Mouse (Mus musculus) liver, adult 2 months (tissue): ENCODE data around the gene Rnd1. TPM values are rescaled to one million over a fixed set of nuclear protein-coding genes. Genes with fewer than 3 reads are reported as not detected.

Experiments used
- DNase-seq: peaks from one replicate; pipeline ENCODE4 v3.0.0-alpha.2; 2011; ENCODE audit warnings: low read depth, low spot score; ENCODE audit errors: extremely low read depth
- H3K27ac ChIP-seq: fragments of 200-500 bp; replicated peaks from 2 replicates; pipeline ENCODE4 v1.5.1; 2012; ENCODE audit warnings: low read depth, mild to moderate bottlenecking, control low read depth, inconsistent platforms, low read length; ENCODE audit not compliant: insufficient read depth
- H3K27me3 ChIP-seq: fragments of 200-500 bp; 2 replicates; pipeline ENCODE4 v1.6.1; 2012; ENCODE audit warnings: mild to moderate bottlenecking, moderate library complexity, low read length, inconsistent platforms; ENCODE audit not compliant: control insufficient read depth, insufficient read depth
- H3K36me3 ChIP-seq: fragments of 200-500 bp; 2 replicates; pipeline ENCODE4 v1.6.1; 2012; ENCODE audit warnings: low read length, inconsistent platforms; ENCODE audit not compliant: control insufficient read depth, insufficient read depth
- H3K4me1 ChIP-seq: fragments of 200-500 bp; 2 replicates; pipeline ENCODE4 v1.6.1; 2011; ENCODE audit warnings: low read length; ENCODE audit not compliant: control insufficient read depth, insufficient read depth
- H3K4me3 ChIP-seq: fragments of 200-500 bp; 2 replicates; pipeline ENCODE4 v1.5.1; 2011; ENCODE audit warnings: low read depth, mild to moderate bottlenecking, control low read depth, low read length, moderate library complexity; ENCODE audit not compliant: insufficient read depth
- H3K79me2 ChIP-seq: fragments of 200-500 bp; 2 replicates; pipeline ENCODE4 v1.6.1; 2012; ENCODE audit warnings: inconsistent platforms, mild to moderate bottlenecking, low read length, moderate library complexity; ENCODE audit not compliant: control insufficient read depth, insufficient read depth
- H3K9ac ChIP-seq: fragments of 200-500 bp; 2 replicates; pipeline ENCODE4 v1.6.1; 2012; ENCODE audit warnings: low read depth, mild to moderate bottlenecking, control low read depth, inconsistent platforms, low read length
- CTCF ChIP-seq: fragments of 200-500 bp; IDR thresholded peaks from 2 replicates; pipeline ENCODE4 v1.5.1; 2011; ENCODE audit warnings: low read depth, low read length, control low read depth
- POLR2A ChIP-seq: fragments of 200-500 bp; IDR thresholded peaks from 2 replicates; pipeline ENCODE4 v1.6.1; 2011; ENCODE audit warnings: low read length, control low read depth; ENCODE audit not compliant: insufficient read depth; ENCODE audit errors: extremely low read depth
- WGBS: fragments of 180-500 bp; shearing (Covaris S2); methylation state at CpG from one replicate; pipeline ENCODE4 v1.1.7; 2018; 5-methylcytosine and 5-hydroxymethylcytosine counted together
- polyA plus RNA-seq: library from polyadenylated mRNA; depleted of rRNA; stranded (reverse); fragments of >200 nt; gene quantifications from 2 replicates; pipeline ENCODE4 v1.2.3, GENCODE M21; 2012
- total RNA-seq: library from RNA; depleted of rRNA; stranded (reverse); fragments of >200 nt; gene quantifications from 2 replicates; pipeline ENCODE4 v1.2.3, GENCODE M21; 2014

The Rnd1 gene
- total and polyA plus RNA-seq, 2 experiments, result 7.4 to 20.0 TPM

- H3K36me3 ChIP-seq, result peaks cover 2% of the 10 kb centered on the region; the same call in 1 of the 2 replicates
- no peak overlapping the region for H3K9ac ChIP-seq
- no peak overlapping the region for H3K27ac ChIP-seq
- H3K79me2 ChIP-seq, result no peaks in the 10 kb centered on the region; the same call in 1 of the 2 replicates
- 96% methylated on average over 7 of the region's 7 CpGs for WGBS
- TF ChIP-seq CTCF, result no peak
- TF ChIP-seq POLR2A, result no peak
- H3K4me3 ChIP-seq, result no peak overlapping the region
- no peak for DNase-seq
- peaks cover 3% of the 10 kb centered on the region for H3K4me1 ChIP-seq
- H3K27me3 ChIP-seq, result no peaks in the 10 kb centered on the region
These were observed 3.5 kb downstream of the Rnd1 start for GRCm38 (mm10) chr15:98673732-98674131.

GRCm38 (mm10) chr15:98672592-98672991, 4.7 kb downstream of the Rnd1 start:
- no peak for DNase-seq

GRCm38 (mm10) chr15:98664042-98664907, 13.0 kb downstream of the Rnd1 start:
- no peaks in the 10 kb centered on the region for H3K27me3 ChIP-seq
- H3K4me1 ChIP-seq, result peaks cover 2% of the 10 kb centered on the region; the same call in 1 of the 2 replicates
- no peak overlapping the region for H3K27ac ChIP-seq
- H3K36me3 ChIP-seq, result no peaks in the 10 kb centered on the region
- peak; percentile 59 for DNase-seq
- TF ChIP-seq CTCF (peak; percentile 52), POLR2A (no peak)
- H3K79me2 ChIP-seq, result peaks cover 7% of the 10 kb centered on the region; the same call in 1 of the 2 replicates
- H3K4me3 ChIP-seq, result no peak overlapping the region
- WGBS, result 65% methylated on average over 11 of the region's 11 CpGs
- H3K9ac ChIP-seq, result no peak overlapping the region

More at GRCm38 (mm10) chr15:98672592-98672991, 4.7 kb downstream of the Rnd1 start:
- Histone ChIP-seq H3K27ac (no peak overlapping the region), H3K4me3 (no peak overlapping the region), H3K27me3 (no peaks in the 10 kb centered on the region), H3K79me2 (no peaks in the 10 kb centered on the region; the same call in 1 of the 2 replicates), H3K36me3 (peaks cover 2% of the 10 kb centered on the region; the same call in 1 of the 2 replicates), H3K9ac (no peak overlapping the region), H3K4me1 (peaks cover 3% of the 10 kb centered on the region; the same call in 1 of the 2 replicates)
- no peak for TF ChIP-seq CTCF
- WGBS, result 68% methylated on average over 4 of the region's 4 CpGs

- TF ChIP-seq CTCF, result no peak
- TF ChIP-seq POLR2A, result 0 out of 2 replicates have a peak, but pooled peaks have one; percentile 67
- Histone ChIP-seq H3K27ac (peak within 1 kb of the TSS; percentile 98), H3K4me1 (peaks cover 2% of the 10 kb centered on the region; the same call in 1 of the 2 replicates), H3K4me3 (peak within 1 kb of the TSS; percentile 88), H3K27me3 (no peaks in the 10 kb centered on the region), H3K79me2 (peaks cover 7% of the 10 kb centered on the region; the same call in 1 of the 2 replicates), H3K36me3 (no peaks in the 10 kb centered on the region; the same call in 1 of the 2 replicates), H3K9ac (peak within 1 kb of the TSS; percentile 98)
- WGBS, result 3% methylated on average over 48 of the region's 48 CpGs
- peak; percentile 94 for DNase-seq
These were observed 14.4 kb downstream of the Rnd1 start, which contains the start of gene Ddx23 for GRCm38 (mm10) chr15:98662567-98663545. Gene Ddx23, minus strand, starts transcription at chr15:98662894.

- no peak for TF ChIP-seq CTCF
- no peak for TF ChIP-seq POLR2A
- Histone ChIP-seq H3K36me3 (peaks cover 3% of the 10 kb centered on the region; the same call in 1 of the 2 replicates), H3K4me1 (peaks cover 2% of the 10 kb centered on the region; the same call in 1 of the 2 replicates), H3K79me2 (peaks cover 7% of the 10 kb centered on the region; the same call in 1 of the 2 replicates), H3K9ac (peak overlapping the region; percentile 98), H3K4me3 (peak overlapping the region; percentile 88), H3K27ac (peak overlapping the region; percentile 98), H3K27me3 (no peaks in the 10 kb centered on the region)
- no peak for DNase-seq
- WGBS, result under 1% methylated on average over 14 of the region's 14 CpGs
These were observed 15.1 kb downstream of the Rnd1 start for GRCm38 (mm10) chr15:98662198-98662566.
